Mouse (Mus musculus) lung, adult 2 months (tissue): Measurements from ENCODE around the gene Sphk2.

Source experiments
- CTCF ChIP-seq: fragments of 200-500 bp; IDR thresholded peaks from 2 replicates; pipeline ENCODE4 v1.5.1; 2011; ENCODE audit warnings: mild to moderate bottlenecking, low read length, control low read depth; ENCODE audit not compliant: insufficient read depth
- POLR2A ChIP-seq: fragments of 200-500 bp; IDR thresholded peaks from 2 replicates; pipeline ENCODE4 v1.6.1; 2011; ENCODE audit warnings: low read depth, mild to moderate bottlenecking, control low read depth, low read length, borderline replicate concordance; ENCODE audit errors: extremely low read depth

DNA sequence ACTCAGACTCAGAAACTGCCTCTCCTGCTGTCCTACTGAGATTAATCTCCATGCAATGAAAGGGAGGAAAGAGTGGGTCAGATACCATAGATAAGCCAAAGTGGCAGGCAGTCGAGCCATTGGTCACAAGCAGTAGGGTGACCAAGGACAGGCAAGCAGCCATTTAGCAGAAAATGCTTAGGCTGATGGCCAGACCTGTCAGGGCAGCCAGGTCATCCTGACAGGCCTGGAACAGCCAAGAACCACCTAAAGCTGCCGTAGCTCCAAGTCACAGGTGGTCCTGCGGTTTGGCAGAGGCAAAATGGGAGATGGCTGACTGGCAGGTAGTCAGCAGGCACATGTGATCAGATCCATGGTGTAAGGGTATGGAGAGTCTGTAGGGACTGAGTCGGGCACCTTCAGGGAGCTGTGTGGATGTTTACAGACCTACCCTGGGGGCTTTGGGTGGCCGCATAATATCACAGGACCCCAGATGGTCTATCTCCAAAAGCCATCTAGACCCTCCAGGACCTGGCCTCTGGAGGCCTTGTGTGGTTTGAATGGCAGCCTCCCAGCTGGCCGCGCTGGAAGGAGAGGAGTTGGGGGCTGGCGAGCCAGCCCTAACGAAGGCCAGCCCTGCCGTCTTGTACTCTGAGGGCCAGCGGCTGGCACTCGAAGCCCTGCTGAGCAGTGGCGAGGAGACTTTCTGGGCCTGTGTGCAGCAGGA lies 4.0 kb upstream of the Sphk2 start:
- TF ChIP-seq POLR2A (no peak), CTCF (no peak)
